Mouse (Mus musculus) CH12F3 (cell line): ENCODE data around the gene Myo5a.

ENCODE experiments used
- in situ Hi-C: fragments of 300-500 bp; cut with MboI; formaldehyde crosslinking; loops from 2 replicates; pipeline ENCODE4 v1.14.3; 2020; ENCODE audit warnings: low sequenced_read_pairs

Gene Myo5a

DNA sequence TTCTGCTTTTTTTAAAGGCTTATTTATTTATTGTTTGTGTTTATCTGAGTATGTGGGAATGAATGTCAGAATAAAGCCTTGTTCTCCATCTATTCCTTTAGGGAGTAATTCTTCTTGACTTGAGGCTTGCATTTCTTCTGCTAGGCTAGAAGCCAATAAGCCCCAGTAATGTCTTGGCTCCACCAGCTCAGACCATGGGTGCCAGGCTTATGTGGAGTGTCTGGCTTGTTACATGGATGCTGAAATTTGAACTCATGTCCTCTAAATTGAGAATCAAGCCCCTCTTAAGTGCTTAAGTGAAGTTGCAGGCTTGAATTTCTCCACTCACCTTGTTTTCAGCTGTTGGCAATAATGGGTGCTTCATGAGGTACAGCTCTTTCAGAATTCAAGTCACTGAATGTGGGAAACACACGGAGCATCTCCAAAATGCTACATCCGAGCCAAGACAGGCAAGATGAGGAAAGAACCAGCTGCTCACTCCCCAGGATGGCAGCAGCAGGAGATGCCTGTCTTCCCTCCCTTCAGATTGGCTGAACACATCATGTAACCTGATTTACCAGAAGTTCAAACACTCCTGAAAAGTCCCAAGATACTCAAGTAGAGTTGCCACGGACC is 116.9 kb downstream of the Myo5a start:
- in situ Hi-C loops: no loop called here

- in situ Hi-C loops: no loop called here
Measured at GRCm38 (mm10) chr9:75193858-75194257, 123.0 kb downstream of the Myo5a start.

DNA sequence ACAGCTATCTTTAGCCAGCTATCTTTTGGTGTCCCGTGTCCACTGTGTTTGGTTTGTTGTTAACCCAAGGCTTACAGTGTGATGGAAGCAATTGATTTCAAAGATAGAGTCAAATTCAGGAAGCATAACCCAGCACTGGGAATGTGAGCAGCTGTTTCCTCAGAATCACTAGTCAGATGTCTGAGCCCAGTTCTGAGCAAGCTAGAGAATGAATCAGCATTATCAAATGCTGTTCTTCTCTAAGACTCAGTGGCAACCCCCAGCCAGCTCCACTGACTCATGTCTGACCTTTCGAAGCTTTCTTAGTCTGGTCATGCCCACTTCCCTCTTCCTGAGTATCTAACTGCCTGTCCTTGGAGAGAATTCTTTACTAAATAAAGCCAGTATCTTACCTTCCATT is 125.5 kb downstream of the Myo5a start:
- in situ Hi-C loops: no loop called here

DNA sequence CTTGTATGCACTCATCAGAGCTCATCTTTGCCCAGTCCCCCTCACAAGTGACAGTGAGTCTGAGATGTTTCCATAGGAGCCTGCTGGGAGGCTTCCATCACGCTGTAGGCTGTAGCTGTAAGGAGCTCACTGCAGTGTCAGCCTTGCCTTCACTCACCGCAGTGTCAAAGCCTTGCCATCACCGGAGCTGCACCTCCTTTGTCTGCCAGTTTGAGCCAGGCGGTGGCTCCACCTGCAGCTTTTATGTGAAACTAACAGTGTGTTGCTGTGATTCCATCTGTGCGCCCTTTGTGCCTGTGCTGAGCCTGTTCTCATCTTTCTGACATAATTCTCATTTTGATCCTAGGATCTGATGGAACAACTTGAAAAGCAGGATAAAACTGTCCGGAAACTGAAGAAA is 126.5 kb downstream of the Myo5a start:
- in situ Hi-C loops: no loop called here

DNA sequence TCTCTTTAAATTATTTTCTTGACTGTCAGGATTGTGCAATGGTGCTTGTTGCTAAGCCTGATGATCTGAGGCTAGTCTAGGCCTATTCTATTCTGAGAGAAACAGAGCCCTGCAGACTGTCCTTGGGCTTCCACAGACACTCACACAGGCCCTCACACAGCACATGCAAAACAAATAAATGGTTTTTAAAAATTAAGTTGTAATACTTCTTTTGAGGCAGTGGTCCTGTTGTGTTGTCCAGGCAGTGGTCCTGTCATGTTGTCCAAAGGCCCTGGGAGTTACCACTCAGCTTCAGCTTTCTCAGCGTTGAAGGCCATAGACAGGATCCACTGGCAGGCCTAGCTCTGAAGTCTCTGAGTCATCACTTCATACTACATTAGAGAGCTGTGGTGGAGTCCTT is 130.7 kb downstream of the Myo5a start:
- in situ Hi-C loops: no loop called here

DNA sequence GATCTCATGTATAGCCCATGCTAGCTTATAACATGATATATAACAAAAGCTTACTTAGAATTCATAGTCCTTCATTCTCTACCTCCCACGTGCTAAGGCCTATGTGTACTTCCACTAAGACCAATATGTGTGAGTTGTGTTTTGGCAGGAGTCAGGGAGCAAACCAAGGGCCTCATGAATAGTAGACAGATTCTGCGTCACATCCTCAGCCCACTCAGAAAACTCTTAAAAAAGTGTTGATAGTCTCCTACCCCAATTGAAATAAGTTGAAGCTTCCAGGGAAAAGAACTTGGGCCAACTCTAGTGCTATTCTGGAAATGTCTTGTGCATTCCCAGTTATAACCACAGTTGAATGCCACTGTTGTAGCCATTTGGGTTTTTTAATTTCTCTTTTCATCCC is 131.2 kb downstream of the Myo5a start:
- in situ Hi-C loops: no loop called here

- in situ Hi-C loops: no loop called here
Measured at GRCm38 (mm10) chr9:75209246-75209645, 138.4 kb downstream of the Myo5a start.

- in situ Hi-C loops: no loop called here
Measured at GRCm38 (mm10) chr9:75210269-75210668, 139.5 kb downstream of the Myo5a start.

DNA sequence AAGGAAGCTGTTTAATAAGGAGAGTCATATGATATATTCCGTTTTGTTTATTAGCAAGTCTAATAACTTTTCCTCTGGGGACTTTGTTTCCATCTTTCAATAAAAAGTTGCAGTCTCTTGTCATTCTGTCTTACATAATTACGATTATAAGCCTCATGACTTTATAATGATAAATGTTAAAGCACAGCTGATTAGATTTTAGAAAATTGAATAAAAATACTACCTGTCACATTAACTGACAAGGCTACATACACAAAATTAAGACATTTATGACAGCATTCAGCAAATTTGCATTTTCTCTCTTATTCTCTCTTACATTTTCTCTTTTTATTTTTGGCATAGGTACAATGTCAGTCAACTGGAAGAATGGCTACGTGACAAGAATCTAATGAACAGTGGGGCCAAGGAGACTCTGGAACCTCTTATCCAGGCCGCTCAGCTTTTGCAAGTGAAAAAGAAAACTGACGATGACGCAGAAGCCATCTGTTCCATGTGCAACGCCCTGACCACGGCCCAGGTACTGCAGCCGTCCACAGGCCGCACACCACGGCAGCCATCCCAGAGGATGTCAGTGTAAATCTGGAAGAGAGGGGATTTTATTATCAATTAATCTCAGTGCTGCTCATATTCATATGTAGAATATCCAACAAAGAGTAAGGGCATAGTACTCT is 144.1 kb downstream of the Myo5a start:
- in situ Hi-C loops: no loop called here

DNA sequence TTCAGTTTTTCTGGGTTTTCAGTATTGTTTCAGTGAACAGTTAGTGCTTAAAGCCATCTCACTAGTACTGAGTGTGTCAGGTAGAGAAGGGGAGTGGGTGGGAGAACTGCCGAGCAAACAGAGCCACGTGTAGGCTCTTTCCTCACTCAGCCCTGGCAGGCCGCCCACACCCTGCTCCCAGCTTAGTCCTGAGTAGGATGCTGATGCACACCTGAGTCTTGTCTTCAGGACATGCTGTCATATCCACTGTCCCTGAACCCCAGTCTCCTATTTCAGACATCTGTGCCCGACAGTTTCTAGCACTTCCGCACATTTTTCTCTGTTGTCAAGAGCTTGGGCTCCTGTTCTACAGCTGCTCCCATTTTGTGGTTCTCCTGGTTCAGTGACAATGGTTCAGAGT is 149.1 kb downstream of the Myo5a start:
- in situ Hi-C loops: no loop called here

GRCm38 (mm10) chr9:75221420-75222287 is 150.8 kb downstream of the Myo5a start:
- in situ Hi-C loops: no loop called here

- in situ Hi-C loops: no loop called here
Measured at GRCm38 (mm10) chr9:75231841-75232746, 161.3 kb downstream of the Myo5a start, which contains the start of gene Myo5c. TSS of gene Myo5c (plus strand) at chr9:75232020.

DNA sequence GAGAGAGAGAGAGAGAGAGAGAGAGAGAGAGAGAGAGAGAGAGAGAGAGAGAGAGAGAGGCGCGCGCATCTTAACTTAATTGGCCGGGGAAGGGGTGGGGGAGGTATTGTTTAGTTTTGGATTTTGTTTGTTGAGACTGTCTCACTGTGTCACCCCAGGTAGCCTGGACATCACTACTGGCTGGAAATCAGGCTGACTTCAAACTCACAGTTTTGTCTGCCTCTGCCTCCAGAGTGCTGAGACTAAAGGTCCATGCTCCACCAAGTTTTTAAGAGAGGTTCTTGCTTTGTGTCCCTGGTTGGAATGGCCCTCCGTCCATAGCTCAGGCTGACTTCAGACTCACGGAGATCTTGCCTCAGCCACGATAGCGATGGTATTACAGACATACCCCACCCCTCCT is 162.0 kb downstream of the Myo5a start:
- in situ Hi-C loops: no loop called here

GRCm38 (mm10) chr9:75234271-75234741 is 163.5 kb downstream of the Myo5a start:
- in situ Hi-C loops: no loop called here

DNA sequence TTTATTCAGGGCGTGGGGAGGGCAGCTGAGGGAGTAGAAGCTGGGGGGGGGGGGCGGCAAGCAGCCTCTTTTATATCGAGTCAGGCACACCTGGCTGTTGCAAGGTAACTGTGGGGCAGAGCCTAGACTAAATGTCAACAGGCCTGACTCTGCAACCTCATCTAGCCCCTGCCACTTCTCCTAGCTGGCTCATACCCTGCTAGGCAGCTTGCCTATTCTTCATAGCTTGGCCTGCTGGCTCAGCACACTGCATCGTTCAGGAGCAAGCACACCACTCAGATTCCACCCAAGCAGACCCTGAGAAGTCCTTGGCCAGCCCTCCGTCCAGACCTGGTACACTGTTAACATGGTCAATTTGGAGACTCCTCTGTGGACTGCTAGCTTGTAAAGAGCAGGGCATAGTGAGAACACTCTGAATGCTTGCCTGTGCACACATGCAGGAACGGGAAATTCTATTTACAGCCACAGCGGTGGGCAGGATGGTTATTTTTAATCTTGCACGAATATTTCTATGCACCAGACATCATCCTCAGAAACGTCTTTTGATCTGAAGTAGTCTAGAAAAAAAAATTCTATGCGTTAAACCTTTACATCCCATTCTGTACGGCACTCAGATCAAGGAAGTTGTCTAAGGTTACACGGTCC is 164.3 kb downstream of the Myo5a start:
- in situ Hi-C loops: no loop called here

DNA sequence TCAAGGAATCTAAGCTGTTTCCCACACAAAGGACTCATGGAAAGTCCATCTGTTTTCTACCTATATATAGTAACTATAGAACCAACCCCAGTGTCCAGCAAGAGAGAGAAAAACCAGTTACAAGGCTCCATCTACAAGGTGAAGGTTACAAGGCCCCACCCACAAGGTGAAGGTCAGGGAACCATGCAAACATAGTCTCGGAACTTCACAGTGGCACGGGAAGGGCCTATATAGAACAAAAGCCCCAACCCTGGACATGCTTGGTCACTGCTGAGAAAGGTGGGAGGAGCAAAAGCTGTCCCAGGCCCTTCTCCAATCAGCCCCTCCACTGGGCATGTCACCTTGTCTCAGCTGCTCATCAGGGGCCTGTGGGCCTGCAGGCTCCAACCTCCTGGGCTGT is 164.9 kb downstream of the Myo5a start:
- in situ Hi-C loops: no loop called here

GRCm38 (mm10) chr9:75236416-75237308 is 165.8 kb downstream of the Myo5a start:
- in situ Hi-C loops: no loop called here

DNA sequence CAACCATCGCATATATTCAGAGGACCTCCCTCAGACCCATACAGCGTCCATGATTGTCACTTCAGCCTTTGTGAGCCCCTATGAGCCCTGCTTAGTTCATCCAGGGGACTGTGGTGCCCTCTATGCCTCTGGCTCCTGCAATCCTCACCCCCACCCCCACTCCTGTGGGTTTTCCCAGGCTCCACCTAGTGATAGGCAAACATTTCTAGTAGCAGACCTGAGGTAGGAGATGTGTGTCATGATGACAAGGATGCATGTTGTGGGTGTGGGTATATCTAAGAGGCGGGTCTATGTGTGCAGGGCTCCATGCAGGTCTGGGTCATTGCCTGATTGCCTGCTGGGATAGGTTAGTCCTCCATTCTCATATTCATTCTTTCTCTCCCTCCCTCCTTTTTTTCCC is 167.4 kb downstream of the Myo5a start:
- in situ Hi-C loops: no loop called here

DNA sequence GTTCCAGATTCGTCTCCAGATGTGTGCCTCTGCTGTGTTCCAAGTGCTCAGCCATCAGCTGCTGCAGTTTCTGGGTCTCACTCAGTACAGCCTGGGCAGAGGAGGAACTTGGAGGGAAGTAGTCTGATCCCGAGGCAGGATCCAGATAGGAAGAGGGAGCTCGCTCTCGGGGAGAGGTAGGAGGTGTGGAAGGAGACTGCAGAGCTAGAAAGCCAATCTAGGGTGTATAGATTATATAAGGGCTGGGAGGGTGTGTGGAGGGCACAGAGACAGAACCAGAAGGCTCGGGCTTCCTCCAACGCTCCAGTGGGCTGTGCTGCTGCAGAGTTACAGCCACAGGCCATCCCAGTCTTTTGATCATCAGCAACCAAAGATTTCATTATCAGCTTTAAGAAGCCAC is 172.2 kb downstream of the Myo5a start:
- in situ Hi-C loops: no loop called here
